Mouse (Mus musculus) layer of hippocampus, postnatal 36 days (tissue): ENCODE measurements around the gene Bdh1. TPM values are rescaled to one million over a fixed set of nuclear protein-coding genes. Genes with fewer than 3 reads are reported as not detected.

ENCODE experiments used
- DNase-seq, 2 experiments: peaks; one replicate each; pipeline ENCODE4 v3.0.0; 2022
- total RNA-seq, 2 experiments: library from RNA; stranded (reverse); gene quantifications; 2 replicates each; pipeline ENCODE4 v1.2.3; 2021

Gene Bdh1
- total RNA-seq, 2 experiments from 2014 or later = 94.4 to 105 TPM

DNA sequence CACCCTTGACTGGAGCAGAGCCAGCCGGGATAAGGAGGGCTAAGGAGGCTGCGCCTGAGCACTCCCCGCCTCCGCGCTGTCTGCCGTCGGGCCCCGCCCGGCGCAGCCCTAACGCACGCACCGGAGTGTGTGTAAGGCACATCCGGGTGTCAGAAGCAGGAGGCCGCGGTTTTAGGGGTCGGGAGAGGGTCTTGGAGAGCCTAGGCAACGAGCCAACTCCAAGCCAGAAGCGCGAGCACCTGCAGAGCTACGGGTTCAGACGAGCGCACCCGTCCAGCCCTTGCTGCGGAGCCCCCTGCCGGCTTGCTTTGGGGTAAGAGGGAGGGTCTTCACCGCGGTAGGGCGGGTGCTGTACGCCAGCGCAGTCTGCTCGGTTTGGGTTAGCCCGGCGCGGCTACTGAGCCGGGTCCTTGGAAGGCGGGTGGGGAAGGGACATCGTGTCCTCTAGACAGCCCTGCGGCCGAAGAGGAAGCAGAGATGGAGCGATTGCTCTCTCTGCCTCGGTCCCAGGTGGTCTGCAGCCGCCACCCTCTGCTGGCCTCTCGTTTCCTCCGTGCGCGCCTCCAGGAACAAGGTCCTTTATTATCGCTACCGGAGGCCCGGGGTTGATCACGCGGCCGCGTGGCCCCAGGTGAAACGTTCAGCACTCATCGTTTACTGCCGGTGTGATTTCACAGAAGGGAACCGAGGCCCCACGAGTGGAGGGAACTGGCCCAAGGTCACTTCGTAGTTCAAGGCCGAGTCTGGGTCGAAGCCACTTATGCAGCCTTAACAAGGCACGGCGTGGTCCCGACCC lies 6.8 kb downstream of the Bdh1 start:
- peak; percentile 82 to 87 for DNase-seq

GRCm38 (mm10) chr16:31429471-31430155 lies 7.5 kb downstream of the Bdh1 start:
- peak; percentile 97 to 99 for DNase-seq

GRCm38 (mm10) chr16:31433466-31434110 lies 11.5 kb downstream of the Bdh1 start:
- no peak for DNase-seq

GRCm38 (mm10) chr16:31435146-31435545 lies 13.1 kb downstream of the Bdh1 start:
- DNase-seq = no peak

- DNase-seq = no peak
Measured at GRCm38 (mm10) chr16:31436085-31436484, 14.0 kb downstream of the Bdh1 start.

GRCm38 (mm10) chr16:31437358-31437757 lies 15.3 kb downstream of the Bdh1 start:
- no peak for DNase-seq

- DNase-seq = no peak
Measured at GRCm38 (mm10) chr16:31439529-31439928, 17.4 kb downstream of the Bdh1 start.

DNA sequence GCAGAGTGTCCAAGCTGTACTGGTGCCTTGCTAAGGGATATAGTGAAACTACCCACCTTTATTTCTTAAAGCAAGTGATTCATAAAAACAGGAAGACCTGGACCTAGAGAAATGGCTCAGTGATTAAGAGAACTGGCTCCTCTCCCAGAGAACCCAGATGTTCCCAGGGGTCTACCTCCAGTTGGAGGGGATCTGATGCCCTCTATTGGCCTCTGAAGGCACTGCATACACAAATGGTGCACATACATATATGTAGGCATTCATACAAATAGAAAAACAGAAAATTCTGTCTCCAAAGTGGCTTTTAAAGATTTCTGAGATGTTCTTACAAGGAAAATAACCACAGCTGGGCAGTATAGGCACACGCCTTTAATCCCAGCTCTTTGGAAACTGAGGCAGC lies 18.0 kb downstream of the Bdh1 start:
- no peak for DNase-seq

DNA sequence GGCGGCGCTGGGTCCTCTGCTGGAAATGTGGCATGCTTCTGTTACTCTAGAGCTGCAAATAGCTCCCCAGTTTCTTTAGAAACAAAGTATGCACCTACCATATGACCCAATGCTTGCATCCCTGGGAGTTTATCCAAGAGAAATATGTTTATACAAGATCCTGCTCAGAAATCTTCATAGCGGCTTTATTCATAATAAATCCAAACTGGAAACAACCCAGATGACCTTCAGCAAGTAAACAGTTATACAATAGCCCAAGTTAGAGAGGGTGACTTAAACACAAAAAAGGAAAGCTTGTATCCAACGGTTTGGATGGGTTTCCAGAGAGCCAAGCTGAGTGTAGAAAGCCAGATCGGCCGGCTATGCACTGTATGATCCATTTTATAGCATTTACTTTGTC lies 22.4 kb downstream of the Bdh1 start:
- no peak for DNase-seq

- DNase-seq = no peak
Measured at GRCm38 (mm10) chr16:31446067-31446853, 24.2 kb downstream of the Bdh1 start.

GRCm38 (mm10) chr16:31449973-31450372 lies 27.9 kb downstream of the Bdh1 start:
- no peak for DNase-seq

DNA sequence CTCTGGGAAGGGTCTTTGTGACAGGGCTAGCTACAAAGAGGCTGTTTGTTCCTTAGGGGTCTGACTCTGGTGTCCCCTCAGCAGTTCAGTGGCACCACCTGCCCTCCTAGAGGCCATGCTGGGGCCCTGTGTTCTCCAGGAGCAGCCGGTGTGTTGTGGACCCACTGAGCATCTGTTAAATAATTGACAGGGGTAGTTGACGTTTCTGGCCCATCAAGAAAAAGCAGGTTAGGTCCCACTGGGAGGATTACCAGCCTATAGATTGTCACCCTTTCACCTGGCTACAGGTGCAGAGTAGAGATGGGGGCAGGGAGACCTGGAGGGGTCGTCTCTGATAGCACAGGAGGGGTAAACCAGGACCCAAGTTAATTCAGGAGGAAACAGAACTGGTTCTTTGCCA lies 29.2 kb downstream of the Bdh1 start:
- DNase-seq = no peak

- DNase-seq = no peak
Measured at GRCm38 (mm10) chr16:31452467-31452866, 30.4 kb downstream of the Bdh1 start.

DNA sequence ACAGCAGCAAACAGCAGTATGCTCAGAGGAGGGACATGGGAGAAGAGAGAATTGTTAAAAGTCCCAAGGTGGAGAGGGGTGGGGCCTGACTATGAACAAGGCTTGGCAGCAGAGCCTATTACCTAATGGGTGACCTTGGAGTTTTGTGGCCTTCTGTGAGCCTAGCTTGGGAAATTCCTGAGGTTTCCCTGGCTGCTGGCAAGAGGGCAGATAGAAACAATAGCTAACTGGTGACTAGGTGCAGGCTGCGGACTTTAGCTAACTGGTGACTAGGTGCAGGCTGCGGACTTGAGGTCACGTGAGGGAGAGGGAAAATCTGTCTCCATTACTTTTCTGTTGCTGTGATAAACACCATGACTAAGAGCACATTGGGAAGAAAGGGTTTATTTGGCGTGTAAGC lies 31.9 kb downstream of the Bdh1 start:
- DNase-seq = no peak

DNA sequence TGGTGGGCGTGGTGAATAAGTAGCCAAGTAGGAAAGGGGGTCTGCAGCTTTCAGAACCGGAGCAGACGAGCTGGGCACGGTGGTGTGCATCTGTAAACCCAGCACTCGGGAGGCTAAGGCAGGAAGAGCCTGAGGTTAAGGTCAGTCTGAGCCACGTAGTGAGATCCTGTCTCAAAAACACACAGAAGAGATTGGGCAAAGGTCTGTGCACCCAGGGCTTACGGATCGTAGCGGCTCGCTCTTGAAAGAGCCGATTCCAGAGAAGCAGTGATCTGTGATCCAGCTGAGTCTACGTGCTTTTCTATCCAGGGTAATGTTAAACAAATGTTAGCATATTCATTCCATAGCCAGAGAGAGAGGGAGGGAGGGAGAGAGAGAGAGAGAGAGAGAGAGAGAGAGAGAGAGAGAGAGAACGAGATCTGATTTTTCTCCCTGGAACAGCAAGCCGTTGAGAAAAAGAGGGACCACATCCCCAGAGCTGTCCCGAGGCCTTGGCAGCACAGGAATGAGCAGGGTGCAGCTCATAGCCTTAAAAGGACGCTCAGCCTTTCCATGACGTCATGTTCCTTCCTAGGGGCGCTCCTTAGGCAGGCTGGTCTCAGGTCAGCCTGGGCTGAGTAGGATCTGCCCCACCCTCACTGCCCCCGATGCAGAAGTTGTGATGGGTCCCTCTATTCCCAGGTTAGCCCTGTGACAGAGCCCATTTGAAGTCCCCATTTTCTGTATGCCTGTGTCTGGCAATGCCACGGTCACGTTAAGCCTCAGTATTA lies 33.4 kb downstream of the Bdh1 start:
- DNase-seq = no peak

DNA sequence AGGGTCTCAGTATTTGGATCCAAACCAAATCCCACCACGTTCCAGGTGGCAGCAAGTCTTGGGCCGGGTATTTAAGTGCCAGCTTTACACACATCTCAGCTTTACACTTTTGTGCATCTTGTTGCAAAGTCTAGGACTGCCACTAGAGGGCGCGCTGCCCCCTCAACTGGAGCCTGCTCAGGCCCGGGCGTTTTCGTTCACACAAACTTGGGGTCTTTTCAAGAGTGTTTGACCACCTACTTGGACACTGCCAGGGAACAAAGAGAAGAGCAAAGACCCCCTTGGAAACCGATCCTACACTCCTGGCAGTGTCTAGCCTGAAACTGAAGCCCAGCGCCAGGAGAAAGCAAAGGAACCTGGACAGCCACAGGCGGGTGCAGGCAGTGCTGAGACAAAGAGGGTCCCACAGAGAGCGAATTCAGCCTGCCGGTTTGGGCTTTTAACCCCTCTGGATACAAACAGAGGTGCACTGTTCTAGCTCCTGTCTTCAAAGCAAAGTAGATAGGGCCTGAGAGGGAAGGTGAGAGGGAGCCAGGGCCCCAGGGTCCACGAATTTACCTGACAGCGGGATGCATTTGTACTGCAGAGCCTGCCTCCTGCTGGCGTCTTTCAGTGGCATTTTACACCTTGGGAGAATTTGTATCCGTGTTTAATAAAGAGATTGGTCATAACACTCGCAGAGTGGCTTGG lies 36.3 kb downstream of the Bdh1 start:
- peak; percentile 64 to 75 for DNase-seq

DNA sequence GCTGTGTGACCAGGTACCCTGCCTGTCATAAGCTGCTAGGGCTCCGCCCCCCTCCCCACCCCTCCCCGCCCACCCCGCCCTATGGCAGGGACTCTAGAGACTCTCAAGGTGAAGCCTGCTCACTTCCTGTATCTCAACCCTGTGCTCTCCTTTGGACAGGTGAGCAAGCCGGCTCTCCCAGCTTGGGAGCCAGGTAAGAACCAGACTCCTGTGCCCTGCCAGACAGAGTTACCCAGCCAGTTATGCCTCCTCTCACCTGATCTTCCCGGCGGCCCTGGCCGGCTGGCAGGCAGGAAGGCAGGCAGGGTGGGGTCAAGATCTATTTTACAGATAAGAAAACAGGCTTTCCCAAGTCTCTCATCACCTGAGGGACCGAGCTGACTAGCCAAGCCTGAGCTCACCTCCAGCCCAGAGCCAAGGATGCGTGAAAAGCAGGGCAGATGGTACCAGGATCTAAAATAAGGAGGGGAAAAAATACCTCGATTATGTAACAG lies 37.9 kb downstream of the Bdh1 start:
- DNase-seq = no peak

GRCm38 (mm10) chr16:31460506-31460905 lies 38.4 kb downstream of the Bdh1 start:
- DNase-seq = no peak

- no peak for DNase-seq
Measured at GRCm38 (mm10) chr16:31461046-31461445, 39.0 kb downstream of the Bdh1 start.

- DNase-seq = no peak
Measured at GRCm38 (mm10) chr16:31462113-31462687, 40.1 kb downstream of the Bdh1 start.

GRCm38 (mm10) chr16:31464953-31465352 lies 42.9 kb downstream of the Bdh1 start:
- DNase-seq = no peak
